Mouse (Mus musculus) stomach, embryonic 14.5 days (tissue): ENCODE measurements around the gene Gins2. TPM values are rescaled to one million over a fixed set of nuclear protein-coding genes. Genes with fewer than 3 reads are reported as not detected.

ENCODE experiments used
- ATAC-seq: fragments of 200-750 bp; cut with Nextera tagmentation; 2 replicates; pipeline ENCODE4 v1.8.0; 2017; ENCODE audit warnings: low read depth, moderate TSS enrichment; ENCODE audit not compliant: insufficient number of reproducible peaks, insufficient read depth, low FRiP score
- H3K27ac ChIP-seq: fragments of 300-500 bp; sonication (generic); 2 replicates; pipeline ENCODE4 v1.5.1; 2014; ENCODE audit warnings: mild to moderate bottlenecking, low read length, moderate library complexity, mixed read lengths
- H3K27me3 ChIP-seq: fragments of 300-500 bp; sonication (generic); 2 replicates; pipeline ENCODE4 v1.6.1; 2014; ENCODE audit warnings: low read length, control low read depth, mixed read lengths; ENCODE audit not compliant: control insufficient read depth, insufficient read depth
- H3K36me3 ChIP-seq: fragments of 300-500 bp; sonication (generic); 2 replicates; pipeline ENCODE4 v1.6.1; 2014; ENCODE audit warnings: mild to moderate bottlenecking, control low read depth, low read length, moderate library complexity, mixed read lengths; ENCODE audit not compliant: control insufficient read depth, insufficient read depth
- H3K4me1 ChIP-seq: fragments of 300-500 bp; sonication (generic); 2 replicates; pipeline ENCODE4 v1.6.1; 2014; ENCODE audit warnings: low read length, control low read depth, mixed read lengths; ENCODE audit not compliant: control insufficient read depth, insufficient read depth
- H3K4me2 ChIP-seq: fragments of 300-500 bp; sonication (generic); replicated peaks from 2 replicates; pipeline ENCODE4 v1.6.1; 2014; ENCODE audit warnings: low read depth, low read length, control low read depth
- H3K4me3 ChIP-seq: fragments of 300-500 bp; sonication (generic); 2 replicates; pipeline ENCODE4 v1.5.1; 2014; ENCODE audit warnings: low read depth, low read length, control low read depth
- H3K9ac ChIP-seq: fragments of 300-500 bp; sonication (generic); replicated peaks from 2 replicates; pipeline ENCODE4 v1.6.1; 2014; ENCODE audit warnings: low read depth, mild to moderate bottlenecking, control low read depth, low read length, moderate library complexity, mixed read lengths
- H3K9me3 ChIP-seq: fragments of 300-500 bp; sonication (generic); 2 replicates; pipeline ENCODE4 v1.6.1; 2016; ENCODE audit warnings: low read depth, low read length, control low read depth; ENCODE audit not compliant: control insufficient read depth
- WGBS: fragments of 180-500 bp; shearing (Covaris S2); extraction: QIAGEN DNeasy Blood & Tissue Kit; methylation state at CpG from one replicate; pipeline ENCODE4 v1.1.7; 2014; 5-methylcytosine and 5-hydroxymethylcytosine counted together
- polyA plus RNA-seq: library from polyadenylated mRNA; unstranded; fragments of >200 nt; fragmentation: Nextera tagmentation; extraction: Ambion mirVana; gene quantifications from 2 replicates; pipeline ENCODE4 v1.2.1, GENCODE M21; 2014

Gins2 gene
- polyA plus RNA-seq, 1 experiment from 2014 or later, result 118 TPM

DNA sequence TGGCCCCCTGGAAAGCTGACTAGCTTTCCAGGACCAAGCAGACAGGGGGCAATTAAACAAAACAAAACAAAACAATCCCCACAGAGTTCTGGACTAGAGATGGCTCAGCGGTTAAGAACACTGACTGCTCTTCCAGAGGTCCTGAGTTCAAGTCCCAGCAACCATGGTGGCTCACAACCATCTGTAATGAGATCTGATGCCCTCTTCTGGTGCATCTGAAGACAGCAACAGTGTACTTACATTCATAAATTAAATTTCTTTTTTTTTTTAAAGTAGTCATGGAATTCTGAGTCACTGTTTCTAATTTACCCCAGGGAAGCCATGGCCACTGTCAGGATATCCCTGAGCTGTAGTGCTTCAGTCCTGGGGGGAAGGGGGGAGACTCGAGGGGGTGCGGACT is 25.4 kb upstream of the Gins2 start:
- no peak overlapping the region for H3K4me2 ChIP-seq
- no peak overlapping the region for H3K27ac ChIP-seq
- peaks cover 2% of the 10 kb centered on the region; the same call in 1 of the 2 replicates for H3K4me1 ChIP-seq
- no peaks in the 10 kb centered on the region for H3K9me3 ChIP-seq
- H3K27me3 ChIP-seq, result no peaks in the 10 kb centered on the region
- WGBS, result 93% methylated on average over 3 of the region's 3 CpGs
- H3K9ac ChIP-seq, result no peak overlapping the region
- H3K4me3 ChIP-seq, result no peak overlapping the region
- no peaks in the 10 kb centered on the region for H3K36me3 ChIP-seq
- ATAC-seq, result no peak

DNA sequence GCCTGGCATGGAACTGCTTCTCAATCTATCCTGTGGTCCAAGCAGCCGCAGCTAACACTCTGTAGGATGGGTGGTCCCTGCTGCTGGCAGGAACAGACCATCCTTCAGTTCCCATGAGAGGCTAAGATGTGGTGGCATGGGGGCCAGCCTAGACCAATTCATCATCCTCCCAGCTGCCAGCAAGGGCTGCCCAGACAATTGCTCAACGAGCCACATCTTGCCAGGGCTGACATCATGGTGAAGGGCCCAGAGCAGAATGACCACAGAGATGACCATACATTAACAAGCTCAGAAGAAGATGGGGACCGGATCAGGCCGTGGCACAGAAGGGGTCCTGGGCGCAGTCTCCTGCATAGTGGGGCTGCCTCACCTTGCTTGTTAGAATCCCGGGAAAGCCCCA is 21.7 kb upstream of the Gins2 start:
- Histone ChIP-seq H3K9ac (no peak overlapping the region), H3K4me2 (no peak overlapping the region), H3K4me1 (no peaks in the 10 kb centered on the region), H3K36me3 (no peaks in the 10 kb centered on the region), H3K27ac (no peak overlapping the region), H3K4me3 (no peak overlapping the region), H3K27me3 (no peaks in the 10 kb centered on the region), H3K9me3 (no peaks in the 10 kb centered on the region)
- ATAC-seq, result no peak
- WGBS, result 87% methylated on average over 6 of the region's 6 CpGs

DNA sequence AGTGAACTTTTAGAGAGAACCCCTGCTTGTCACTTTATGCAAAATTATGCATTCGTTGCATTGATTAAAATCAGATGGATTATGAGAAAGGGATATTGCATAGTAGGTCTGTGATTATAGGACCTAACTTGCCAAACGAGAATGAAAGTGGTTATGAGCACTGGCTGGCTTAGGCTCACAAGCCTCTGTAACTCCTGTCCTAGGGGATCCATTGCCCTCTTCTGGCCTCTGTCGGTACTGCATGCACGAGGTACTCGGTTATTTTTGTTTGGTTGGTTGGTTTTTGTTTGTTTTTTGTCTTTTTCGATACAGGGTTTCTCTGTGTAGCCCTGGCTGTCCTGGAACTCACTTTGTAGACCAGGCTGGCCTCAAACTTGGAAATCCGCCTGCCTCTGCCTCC is 18.8 kb upstream of the Gins2 start:
- no peaks in the 10 kb centered on the region for H3K27me3 ChIP-seq
- 11% methylated on average over 7 of the region's 7 CpGs for WGBS
- no peaks in the 10 kb centered on the region for H3K36me3 ChIP-seq
- no peak overlapping the region for H3K27ac ChIP-seq
- H3K9me3 ChIP-seq, result no peaks in the 10 kb centered on the region
- no peak overlapping the region for H3K9ac ChIP-seq
- no peak overlapping the region for H3K4me3 ChIP-seq
- no peak overlapping the region for H3K4me2 ChIP-seq
- ATAC-seq, result no peak
- no peaks in the 10 kb centered on the region for H3K4me1 ChIP-seq

DNA sequence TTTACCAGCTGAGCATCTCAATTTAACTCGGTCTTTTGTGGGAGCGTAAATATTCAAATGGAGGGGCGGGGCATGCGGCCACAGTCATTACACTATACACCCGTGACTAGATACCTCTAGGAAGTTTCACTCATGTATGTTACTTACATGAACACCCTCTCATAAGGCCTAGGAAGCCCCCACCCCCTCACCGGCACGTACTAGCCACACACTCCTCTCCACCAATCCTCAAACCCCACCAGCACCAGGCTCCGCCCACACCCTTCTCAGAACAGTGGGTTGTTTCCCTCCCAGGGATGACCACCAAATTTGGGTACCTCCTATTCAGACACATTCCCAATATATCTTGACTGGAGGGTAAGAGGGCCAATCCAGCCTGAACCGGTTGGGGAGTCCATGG is 18.4 kb upstream of the Gins2 start:
- Histone ChIP-seq H3K36me3 (no peaks in the 10 kb centered on the region), H3K4me1 (no peaks in the 10 kb centered on the region), H3K9me3 (no peaks in the 10 kb centered on the region), H3K27me3 (no peaks in the 10 kb centered on the region), H3K4me2 (no peak overlapping the region), H3K27ac (no peak overlapping the region), H3K4me3 (no peak overlapping the region), H3K9ac (no peak overlapping the region)
- ATAC-seq, result no peak
- WGBS, result 81% methylated on average over 9 of the region's 9 CpGs

DNA sequence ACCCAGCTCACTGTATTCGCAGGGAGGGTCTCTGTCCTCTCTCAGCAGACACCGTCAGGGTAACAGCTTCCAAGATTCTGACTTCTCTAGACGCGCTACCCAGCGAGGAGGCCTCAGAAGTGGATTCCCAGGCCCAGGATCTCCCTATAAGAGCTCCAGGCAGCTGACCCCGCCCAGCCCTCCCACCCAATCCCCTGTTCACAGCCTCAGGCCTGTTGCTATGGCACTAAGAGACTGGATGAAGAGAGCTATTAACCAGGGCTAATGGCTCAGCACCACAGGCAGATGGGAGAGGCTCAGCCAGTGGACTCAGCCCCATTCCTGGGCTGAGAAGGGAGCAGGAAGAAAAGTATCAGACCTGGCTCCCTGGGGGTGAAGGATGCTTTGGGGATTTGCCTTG is 13.6 kb upstream of the Gins2 start:
- Histone ChIP-seq H3K9ac (no peak overlapping the region), H3K9me3 (no peaks in the 10 kb centered on the region), H3K4me1 (peaks cover 6% of the 10 kb centered on the region), H3K27me3 (no peaks in the 10 kb centered on the region), H3K4me2 (no peak overlapping the region), H3K4me3 (no peak overlapping the region), H3K36me3 (no peaks in the 10 kb centered on the region), H3K27ac (no peak overlapping the region)
- WGBS, result 40% methylated on average over 6 of the region's 6 CpGs
- ATAC-seq, result peak; percentile 53; the same call in 1 of the 2 replicates

DNA sequence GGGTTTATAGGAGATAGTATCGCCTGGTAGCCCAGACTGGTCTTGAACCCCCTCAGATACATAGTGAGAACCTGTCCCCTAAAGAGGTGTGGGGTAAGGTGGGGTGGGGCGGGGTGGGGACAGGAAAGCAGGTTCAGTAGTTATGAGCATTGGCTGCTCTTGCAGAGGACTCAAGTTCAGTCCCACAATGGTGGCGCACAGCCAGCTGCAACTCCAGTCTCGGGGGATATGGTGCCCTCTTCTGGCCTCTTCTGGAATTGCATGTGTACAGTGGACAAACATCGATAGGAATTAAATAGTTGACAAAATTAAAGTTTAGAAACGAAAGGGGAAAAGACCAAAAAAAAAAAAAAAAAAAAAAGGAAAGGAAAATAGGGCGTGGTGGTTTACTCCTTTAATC is 10.4 kb upstream of the Gins2 start:
- no peaks in the 10 kb centered on the region for H3K27me3 ChIP-seq
- no peak for ATAC-seq
- H3K4me3 ChIP-seq, result no peak overlapping the region
- no peak overlapping the region for H3K9ac ChIP-seq
- H3K9me3 ChIP-seq, result no peaks in the 10 kb centered on the region
- WGBS, result 54% methylated on average over 7 of the region's 7 CpGs
- H3K4me2 ChIP-seq, result no peak overlapping the region
- H3K27ac ChIP-seq, result no peak overlapping the region
- peaks cover 6% of the 10 kb centered on the region for H3K4me1 ChIP-seq
- H3K36me3 ChIP-seq, result no peaks in the 10 kb centered on the region

DNA sequence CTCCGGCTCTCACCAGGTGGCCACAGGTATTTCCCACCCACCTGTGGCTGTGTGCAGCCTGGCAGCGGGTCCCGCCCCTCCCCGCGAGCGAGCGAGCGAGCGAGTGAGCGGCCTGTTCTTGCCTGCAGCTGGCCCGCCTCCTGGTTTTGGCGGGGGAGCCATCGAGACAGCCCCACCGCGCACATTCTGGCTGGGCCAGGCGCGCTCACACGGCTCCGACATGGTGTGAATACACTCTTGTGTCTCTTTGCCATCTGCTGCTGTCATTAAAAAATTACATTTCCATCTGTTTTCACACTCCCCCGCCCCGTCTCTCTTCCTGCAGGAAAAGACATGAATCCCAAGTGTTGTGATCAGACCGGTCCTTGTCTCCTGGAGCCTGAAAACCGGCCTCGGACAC is 9.5 kb upstream of the Gins2 start:
- no peaks in the 10 kb centered on the region for H3K36me3 ChIP-seq
- WGBS, result 16% methylated on average over 24 of the region's 24 CpGs
- H3K9ac ChIP-seq, result no peak overlapping the region
- no peak for ATAC-seq
- no peak overlapping the region for H3K27ac ChIP-seq
- H3K4me2 ChIP-seq, result peak overlapping the region; percentile 45
- H3K27me3 ChIP-seq, result no peaks in the 10 kb centered on the region
- H3K9me3 ChIP-seq, result no peaks in the 10 kb centered on the region
- H3K4me1 ChIP-seq, result peaks cover 6% of the 10 kb centered on the region
- H3K4me3 ChIP-seq, result no peak overlapping the region

DNA sequence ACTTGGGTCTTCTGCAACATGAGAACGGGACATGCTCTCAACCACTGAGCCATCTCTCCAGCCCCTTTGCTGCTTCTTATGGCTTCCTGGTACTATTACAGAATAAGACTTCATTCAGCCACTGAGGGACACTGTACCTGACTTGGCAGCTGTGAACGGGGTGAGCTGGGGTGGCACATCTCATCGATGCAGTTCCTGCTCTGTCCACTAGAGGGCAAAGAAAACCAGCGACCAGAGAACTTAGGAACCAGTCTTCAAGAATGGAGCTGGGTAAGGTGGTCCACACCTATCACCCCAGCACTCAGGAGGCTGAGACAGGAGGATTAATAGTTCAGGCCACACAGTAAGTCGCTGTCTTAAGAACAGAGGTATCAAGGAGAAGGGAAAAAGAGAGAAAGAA is 6.9 kb upstream of the Gins2 start:
- Histone ChIP-seq H3K4me2 (no peak overlapping the region), H3K9me3 (no peaks in the 10 kb centered on the region), H3K9ac (no peak overlapping the region), H3K4me1 (peaks cover 6% of the 10 kb centered on the region), H3K4me3 (no peak overlapping the region), H3K36me3 (no peaks in the 10 kb centered on the region), H3K27ac (no peak overlapping the region), H3K27me3 (no peaks in the 10 kb centered on the region)
- ATAC-seq, result no peak
- WGBS, result 12% methylated on average over 5 of the region's 5 CpGs

DNA sequence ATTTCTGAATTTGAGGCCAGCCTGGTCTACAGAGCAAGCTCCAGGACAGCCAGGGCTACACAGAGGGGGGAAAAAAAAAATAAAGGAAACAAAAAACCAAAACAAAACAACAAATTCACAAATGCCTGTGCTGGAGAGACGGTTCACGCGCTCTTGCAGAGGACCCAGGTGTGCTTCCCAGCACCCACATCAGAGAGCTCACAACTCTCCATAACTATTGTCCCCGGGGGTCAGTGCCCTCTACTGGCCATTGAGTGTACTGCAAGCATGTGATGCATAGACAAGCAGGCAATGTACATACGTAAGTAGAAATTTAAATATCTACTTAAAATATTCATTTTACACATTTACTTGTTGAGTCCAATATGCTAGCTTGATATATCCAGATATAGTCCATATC is 5.5 kb upstream of the Gins2 start:
- WGBS, result 85% methylated on average over 5 of the region's 5 CpGs
- Histone ChIP-seq H3K4me2 (no peak overlapping the region), H3K27ac (no peak overlapping the region), H3K9ac (no peak overlapping the region), H3K4me3 (no peak overlapping the region), H3K9me3 (no peaks in the 10 kb centered on the region), H3K36me3 (no peaks in the 10 kb centered on the region), H3K4me1 (peaks cover 6% of the 10 kb centered on the region), H3K27me3 (no peaks in the 10 kb centered on the region)
- no peak for ATAC-seq
